Mouse (Mus musculus) spleen, postnatal 14 days (tissue): Measurements from ENCODE around the gene Slco1b2.
"Not testable (repeated sequence)": the region's sequence is repeated elsewhere in the genome, so short reads cannot be mapped to it uniquely, and the experiment has no call there.

Experiments
- DNase-seq, 2 experiments: peaks; one replicate each; pipeline ENCODE4 v3.0.0; 2021 to 2022; ENCODE audit warnings: low spot score in 2 of 2

The Slco1b2 gene

GRCm38 (mm10) chr6:141629291-141629690 is at the start of gene Slco1b2:
Slco1b2 (plus strand) TSS chr6:141629518.
- DNase-seq = no peak

- no peak for DNase-seq
Observed at GRCm38 (mm10) chr6:141584791-141585403, 44.4 kb upstream of the Slco1b2 start.

- no peak for DNase-seq
Observed at GRCm38 (mm10) chr6:141590002-141590401, 39.3 kb upstream of the Slco1b2 start.

- not testable (repeated sequence) for DNase-seq
Observed at GRCm38 (mm10) chr6:141590598-141591200, 38.6 kb upstream of the Slco1b2 start.

GRCm38 (mm10) chr6:141596081-141596480 is 33.2 kb upstream of the Slco1b2 start:
- DNase-seq = no peak

GRCm38 (mm10) chr6:141597037-141597436 is 32.3 kb upstream of the Slco1b2 start:
- no peak for DNase-seq

GRCm38 (mm10) chr6:141600940-141601339 is 28.4 kb upstream of the Slco1b2 start:
- no peak for DNase-seq

GRCm38 (mm10) chr6:141610702-141611260 is 18.5 kb upstream of the Slco1b2 start:
- no peak for DNase-seq

GRCm38 (mm10) chr6:141614017-141614416 is 15.3 kb upstream of the Slco1b2 start:
- DNase-seq = no peak

GRCm38 (mm10) chr6:141615348-141615747 is 14.0 kb upstream of the Slco1b2 start:
- DNase-seq = no peak

- DNase-seq = no peak
Observed at GRCm38 (mm10) chr6:141632935-141633334, 3.6 kb downstream of the Slco1b2 start.

- DNase-seq = no peak
Observed at GRCm38 (mm10) chr6:141635250-141635649, 5.9 kb downstream of the Slco1b2 start.

GRCm38 (mm10) chr6:141640639-141641038 is 11.3 kb downstream of the Slco1b2 start:
- no peak for DNase-seq

GRCm38 (mm10) chr6:141687008-141687407 is 57.7 kb downstream of the Slco1b2 start:
- DNase-seq = no peak

GRCm38 (mm10) chr6:141691246-141691645 is 61.9 kb downstream of the Slco1b2 start:
- no peak for DNase-seq
